Mouse (Mus musculus): ENCODE measurements around the gene Pomgnt1. TPM values are rescaled to one million over a fixed set of nuclear protein-coding genes. Genes with fewer than 3 reads are reported as not detected.

Gene Pomgnt1
- total and polyA plus RNA-seq, 3 experiments = 6.2 to 40.5 (median 37.2) TPM

DNA sequence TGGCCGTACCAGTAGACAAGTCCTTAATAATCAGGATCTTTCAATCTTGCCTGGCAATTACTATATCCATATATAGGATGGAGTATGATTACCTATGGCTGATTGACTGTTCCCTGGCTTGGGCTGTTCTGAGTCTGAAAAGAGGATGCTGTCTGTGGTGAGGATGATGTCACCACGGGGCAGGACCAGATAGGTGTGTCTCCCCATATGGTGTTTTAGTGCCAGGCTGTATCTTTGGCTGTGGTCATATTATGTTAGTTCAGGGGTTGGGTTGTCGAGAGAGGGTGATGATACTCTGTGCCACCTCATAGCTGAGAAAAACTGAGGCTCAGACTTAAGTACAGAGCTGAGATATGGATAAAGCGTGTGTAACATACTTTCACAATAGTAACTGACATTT lies 61.4 kb downstream of the Pomgnt1 start:
- H3K36me3 ChIP-seq (replicated peaks) = no peaks in the 10 kb centered on the region
- TF ChIP-seq GATA1 (IDR thresholded peaks at IDR 0.05; ENCODE audit: borderline replicate concordance, low read length) (no peak), GATA2 (IDR thresholded peaks at IDR 0.05; ENCODE audit: borderline replicate concordance, low read depth, low read length) (no peak), CTCF (IDR thresholded peaks at IDR 0.05; ENCODE audit: low read depth, low read length) (no peak), POLR2AphosphoS5 (IDR thresholded peaks at IDR 0.05; ENCODE audit: insufficient replicate concordance, low read depth, low read length) (no peak), TAL1 (conservative IDR thresholded peaks at IDR 0.05; ENCODE audit: low read depth, low read length) (no peak)
- DNase-seq (ENCODE audit: low spot score) = no peak
- ATAC-seq (ENCODE audit: extremely low read depth, insufficient number of reproducible peaks, low FRiP score, poor library complexity, severe bottlenecking) = no peak
- peaks cover 26% of the 10 kb centered on the region for H3K4me1 ChIP-seq (ENCODE audit: insufficient read depth, low read depth, low read length)
- H3K9me3 ChIP-seq (replicated peaks) = no peaks in the 10 kb centered on the region; the same call in 1 of the 2 replicates
- no peak overlapping the region for H3K4me3 ChIP-seq (ENCODE audit: low read depth, low read length)
- H3K27me3 ChIP-seq (ENCODE audit: insufficient read depth, low read length) = peaks cover 36% of the 10 kb centered on the region

DNA sequence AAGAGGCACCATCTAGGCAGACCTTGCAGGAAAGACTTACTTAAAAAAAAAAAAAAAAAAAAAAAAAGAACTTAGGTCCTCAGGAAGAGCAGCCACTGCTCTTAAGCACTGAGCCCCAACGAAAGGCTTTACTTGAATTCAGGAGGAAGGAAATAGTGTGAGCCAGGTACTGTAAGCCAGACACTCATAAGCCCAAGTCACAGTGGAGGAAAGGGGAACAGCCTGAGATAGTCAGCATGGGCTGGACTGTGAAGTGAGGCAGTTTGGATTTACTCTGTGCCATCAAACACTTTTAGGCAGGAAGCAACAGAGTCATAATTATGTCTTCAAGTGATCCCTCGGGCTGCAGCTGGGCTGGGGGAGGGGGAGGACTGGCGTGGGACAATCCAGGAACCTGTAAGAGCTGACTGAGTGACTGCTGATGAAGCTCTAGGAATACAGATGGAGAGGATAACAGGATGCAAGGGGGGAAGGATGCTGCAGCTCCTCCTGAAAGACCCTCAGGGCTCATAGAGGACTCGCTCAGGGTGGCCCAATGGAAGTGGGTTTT lies 68.7 kb downstream of the Pomgnt1 start:
- no peak overlapping the region for H3K4me3 ChIP-seq (ENCODE audit: low read depth, low read length)
- no peaks in the 10 kb centered on the region for H3K27me3 ChIP-seq (ENCODE audit: insufficient read depth, low read length)
- no peak for DNase-seq (ENCODE audit: low spot score)
- no peaks in the 10 kb centered on the region for H3K36me3 ChIP-seq (replicated peaks)
- ATAC-seq (ENCODE audit: extremely low read depth, insufficient number of reproducible peaks, low FRiP score, poor library complexity, severe bottlenecking) = no peak
- no peak for TF ChIP-seq CTCF (IDR thresholded peaks at IDR 0.05; ENCODE audit: low read depth, low read length)
- TF ChIP-seq GATA2 (IDR thresholded peaks at IDR 0.05; ENCODE audit: borderline replicate concordance, low read depth, low read length) = no peak
- TF ChIP-seq TAL1 (conservative IDR thresholded peaks at IDR 0.05; ENCODE audit: low read depth, low read length) = no peak
- no peak for TF ChIP-seq POLR2AphosphoS5 (IDR thresholded peaks at IDR 0.05; ENCODE audit: insufficient replicate concordance, low read depth, low read length)
- no peak for TF ChIP-seq GATA1 (IDR thresholded peaks at IDR 0.05; ENCODE audit: borderline replicate concordance, low read length)
- peaks cover 32% of the 10 kb centered on the region for H3K4me1 ChIP-seq (ENCODE audit: insufficient read depth, low read depth, low read length)
- H3K9me3 ChIP-seq (replicated peaks) = no peaks in the 10 kb centered on the region; the same call in 1 of the 2 replicates

DNA sequence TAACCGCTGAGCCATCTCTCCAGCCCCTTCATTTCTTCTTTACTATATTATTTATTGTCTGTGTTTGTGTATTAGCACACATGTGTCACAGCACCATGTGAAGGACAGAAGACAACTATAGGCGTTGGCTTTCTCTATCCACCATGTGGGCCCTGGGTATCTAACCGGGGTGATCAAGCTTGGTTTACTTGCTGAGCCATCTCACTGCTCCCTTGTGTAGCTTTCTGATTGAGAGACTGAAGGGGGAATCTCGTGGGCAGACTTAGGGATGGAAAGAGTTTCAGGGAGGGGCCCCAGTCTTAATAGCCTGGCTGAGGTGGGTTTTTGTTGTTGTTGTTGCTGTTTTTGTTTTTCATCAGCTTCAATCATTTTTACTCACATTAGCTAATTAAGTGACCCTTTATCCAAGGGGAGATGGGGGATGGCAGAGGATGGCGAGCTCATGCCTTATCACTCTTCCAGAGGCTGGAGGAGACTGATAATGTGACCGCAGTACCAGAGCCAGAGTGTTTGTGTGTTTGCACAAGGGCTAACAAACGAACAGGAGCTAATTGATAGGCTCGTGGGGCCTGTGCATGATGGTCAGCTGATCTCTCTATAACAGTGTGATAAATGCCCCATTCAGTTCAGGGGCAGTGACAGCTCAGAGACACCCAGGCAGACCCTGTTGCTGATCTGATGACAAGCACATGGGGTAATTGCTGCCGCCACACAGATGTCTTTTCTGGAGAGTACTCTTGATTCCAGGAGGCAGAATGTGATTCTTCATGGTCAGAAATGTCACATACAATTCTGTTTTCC lies 70.1 kb downstream of the Pomgnt1 start:
- peak; percentile 51; the same call in 1 of the 2 replicates for TF ChIP-seq GATA2 (IDR thresholded peaks at IDR 0.05; ENCODE audit: borderline replicate concordance, low read depth, low read length)
- no peak for TF ChIP-seq POLR2AphosphoS5 (IDR thresholded peaks at IDR 0.05; ENCODE audit: insufficient replicate concordance, low read depth, low read length)
- no peak for TF ChIP-seq GATA1 (IDR thresholded peaks at IDR 0.05; ENCODE audit: borderline replicate concordance, low read length)
- peak; percentile 90 for TF ChIP-seq TAL1 (conservative IDR thresholded peaks at IDR 0.05; ENCODE audit: low read depth, low read length)
- TF ChIP-seq CTCF (IDR thresholded peaks at IDR 0.05; ENCODE audit: low read depth, low read length) = no peak
- no peaks in the 10 kb centered on the region for H3K36me3 ChIP-seq (replicated peaks)
- H3K4me3 ChIP-seq (ENCODE audit: low read depth, low read length) = no peak overlapping the region; the same call in 1 of the 2 replicates
- H3K4me1 ChIP-seq (ENCODE audit: insufficient read depth, low read depth, low read length) = peaks cover 34% of the 10 kb centered on the region
- H3K9me3 ChIP-seq (replicated peaks) = no peaks in the 10 kb centered on the region
- DNase-seq (ENCODE audit: low spot score) = peak; percentile 70
- H3K27me3 ChIP-seq (ENCODE audit: insufficient read depth, low read length) = no peaks in the 10 kb centered on the region
- ATAC-seq (ENCODE audit: extremely low read depth, insufficient number of reproducible peaks, low FRiP score, poor library complexity, severe bottlenecking) = peak; percentile 99

DNA sequence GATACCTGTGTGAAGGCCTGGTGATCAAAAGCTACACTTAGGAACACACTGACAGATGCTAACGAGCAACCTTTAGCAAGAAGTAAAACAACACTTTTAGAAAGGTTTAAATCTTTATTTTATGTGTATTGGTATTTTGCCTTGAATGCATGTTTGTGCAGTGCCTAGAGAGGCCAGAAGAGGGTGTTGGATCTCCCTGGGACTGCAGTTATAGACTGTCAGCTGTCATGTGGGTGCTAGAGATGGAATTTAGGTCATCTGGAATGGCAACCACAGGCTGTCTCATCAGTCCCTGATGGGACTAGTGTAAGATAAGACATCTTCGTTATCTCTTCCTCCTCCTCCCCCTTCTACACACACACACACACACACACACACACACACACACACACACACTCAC lies 74.8 kb downstream of the Pomgnt1 start:
- TF ChIP-seq CTCF (IDR thresholded peaks at IDR 0.05; ENCODE audit: low read depth, low read length) (peak; percentile 21; the same call in 1 of the 2 replicates), GATA2 (IDR thresholded peaks at IDR 0.05; ENCODE audit: borderline replicate concordance, low read depth, low read length) (no peak), TAL1 (conservative IDR thresholded peaks at IDR 0.05; ENCODE audit: low read depth, low read length) (no peak)
- no peak for ATAC-seq (ENCODE audit: extremely low read depth, insufficient number of reproducible peaks, low FRiP score, poor library complexity, severe bottlenecking)
- H3K4me3 ChIP-seq (ENCODE audit: low read depth, low read length) = no peak overlapping the region
- H3K27me3 ChIP-seq (ENCODE audit: insufficient read depth, low read length) = no peaks in the 10 kb centered on the region
- H3K4me1 ChIP-seq (ENCODE audit: insufficient read depth, low read depth, low read length) = peaks cover 26% of the 10 kb centered on the region
- no peaks in the 10 kb centered on the region for H3K9me3 ChIP-seq (replicated peaks)
- no peaks in the 10 kb centered on the region for H3K36me3 ChIP-seq (replicated peaks)
- DNase-seq (ENCODE audit: low spot score) = no peak

DNA sequence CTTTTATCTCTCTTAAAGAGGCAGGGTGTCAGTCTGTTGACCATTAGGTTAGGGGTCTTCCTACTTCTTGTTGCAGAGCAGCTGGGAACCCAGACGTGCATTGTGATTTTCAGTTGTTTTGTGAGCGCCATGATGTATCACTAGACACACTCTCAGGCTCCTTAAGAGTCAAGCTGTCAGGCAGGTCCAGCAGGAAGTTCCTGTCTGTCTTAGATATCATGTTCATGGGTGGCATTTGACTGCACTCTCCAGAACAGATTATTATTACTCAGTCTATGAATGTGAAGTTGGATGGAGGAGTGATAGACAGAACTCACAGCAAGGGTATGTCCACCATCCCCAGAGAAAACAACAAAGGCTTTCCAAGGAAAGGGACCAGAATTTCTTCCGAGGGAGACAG lies 80.8 kb downstream of the Pomgnt1 start:
- H3K36me3 ChIP-seq (replicated peaks) = no peaks in the 10 kb centered on the region
- no peak for ATAC-seq (ENCODE audit: extremely low read depth, insufficient number of reproducible peaks, low FRiP score, poor library complexity, severe bottlenecking)
- H3K27me3 ChIP-seq (ENCODE audit: insufficient read depth, low read length) = no peaks in the 10 kb centered on the region; the same call in 1 of the 2 replicates
- H3K4me3 ChIP-seq (ENCODE audit: low read depth, low read length) = no peak overlapping the region
- no peaks in the 10 kb centered on the region for H3K9me3 ChIP-seq (replicated peaks)
- TF ChIP-seq GATA1 (IDR thresholded peaks at IDR 0.05; ENCODE audit: borderline replicate concordance, low read length) (no peak), GATA2 (IDR thresholded peaks at IDR 0.05; ENCODE audit: borderline replicate concordance, low read depth, low read length) (no peak), POLR2AphosphoS5 (IDR thresholded peaks at IDR 0.05; ENCODE audit: insufficient replicate concordance, low read depth, low read length) (no peak), TAL1 (conservative IDR thresholded peaks at IDR 0.05; ENCODE audit: low read depth, low read length) (no peak), CTCF (IDR thresholded peaks at IDR 0.05; ENCODE audit: low read depth, low read length) (no peak)
- peaks cover 10% of the 10 kb centered on the region for H3K4me1 ChIP-seq (ENCODE audit: insufficient read depth, low read depth, low read length)
- no peak for DNase-seq (ENCODE audit: low spot score)

DNA sequence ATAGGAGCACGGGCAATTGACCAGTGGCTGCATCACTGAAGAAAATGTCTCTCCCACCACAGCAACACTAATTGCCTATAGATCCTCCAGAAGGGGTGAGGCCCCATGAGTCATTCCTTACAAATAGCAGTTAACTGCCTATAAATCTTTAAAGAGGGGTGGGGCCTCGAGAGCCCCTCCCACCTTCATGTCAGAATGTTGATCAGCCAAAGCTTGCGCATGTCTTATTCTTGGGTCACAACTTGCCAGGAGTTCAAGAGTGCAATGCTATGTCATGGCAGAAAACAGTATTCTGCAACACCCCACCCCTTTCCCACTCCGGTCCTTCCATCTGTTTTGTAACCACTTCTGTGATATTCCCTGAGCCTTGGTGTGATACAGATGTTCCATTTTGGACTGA lies 82.9 kb downstream of the Pomgnt1 start:
- H3K4me1 ChIP-seq (ENCODE audit: insufficient read depth, low read depth, low read length) = peaks cover 10% of the 10 kb centered on the region
- no peaks in the 10 kb centered on the region for H3K36me3 ChIP-seq (replicated peaks)
- H3K27me3 ChIP-seq (ENCODE audit: insufficient read depth, low read length) = no peaks in the 10 kb centered on the region; the same call in 1 of the 2 replicates
- H3K9me3 ChIP-seq (replicated peaks) = no peaks in the 10 kb centered on the region
- no peak overlapping the region for H3K4me3 ChIP-seq (ENCODE audit: low read depth, low read length)
- ATAC-seq (ENCODE audit: extremely low read depth, insufficient number of reproducible peaks, low FRiP score, poor library complexity, severe bottlenecking) (no peak), DNase-seq (ENCODE audit: low spot score) (no peak)
- no peak for TF ChIP-seq POLR2AphosphoS5 (IDR thresholded peaks at IDR 0.05; ENCODE audit: insufficient replicate concordance, low read depth, low read length)
- no peak for TF ChIP-seq GATA1 (IDR thresholded peaks at IDR 0.05; ENCODE audit: borderline replicate concordance, low read length)
- no peak for TF ChIP-seq TAL1 (conservative IDR thresholded peaks at IDR 0.05; ENCODE audit: low read depth, low read length)
- TF ChIP-seq GATA2 (IDR thresholded peaks at IDR 0.05; ENCODE audit: borderline replicate concordance, low read depth, low read length) = no peak
- TF ChIP-seq CTCF (IDR thresholded peaks at IDR 0.05; ENCODE audit: low read depth, low read length) = no peak

All from G1E (cell line).